Mouse (Mus musculus) retina, postnatal 1 day (tissue): ENCODE measurements around the gene Rassf8.

Experiments used
- DNase-seq: peaks from one replicate; pipeline ENCODE4 v3.0.0-alpha.2; 2012

Rassf8 gene

GRCm38 (mm10) chr6:145781256-145781655, 34.7 kb downstream of the Rassf8 start:
- no peak for DNase-seq

- DNase-seq, result peak; percentile 50
Measured at GRCm38 (mm10) chr6:145781966-145782365, 35.4 kb downstream of the Rassf8 start.

GRCm38 (mm10) chr6:145787311-145787710, 40.8 kb downstream of the Rassf8 start:
- DNase-seq, result no peak

GRCm38 (mm10) chr6:145789738-145790137, 43.2 kb downstream of the Rassf8 start:
- no peak for DNase-seq

DNA sequence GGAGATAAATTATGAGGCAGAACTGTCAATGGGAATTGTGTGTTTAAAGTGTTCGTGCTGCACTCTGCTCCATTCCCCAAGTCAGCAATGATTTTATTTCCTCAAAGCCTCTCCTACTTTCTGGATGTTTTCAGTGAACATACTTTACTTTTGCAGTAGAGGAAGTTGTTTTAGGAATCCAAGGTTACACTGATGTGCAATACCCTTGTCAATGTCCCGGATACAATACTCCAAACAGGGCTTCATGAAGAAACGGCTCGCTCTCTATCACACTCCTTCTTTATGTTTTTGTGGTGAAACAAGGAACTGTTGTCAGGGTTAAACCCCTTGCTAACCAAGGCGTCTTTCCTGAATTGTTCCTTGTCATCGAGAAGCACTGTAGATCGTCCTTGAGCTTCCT, 45.8 kb downstream of the Rassf8 start:
- no peak for DNase-seq

GRCm38 (mm10) chr6:145793109-145793593, 46.6 kb downstream of the Rassf8 start:
- peak; percentile 83 for DNase-seq

- no peak for DNase-seq
Measured at GRCm38 (mm10) chr6:145794671-145795070, 48.1 kb downstream of the Rassf8 start.

DNA sequence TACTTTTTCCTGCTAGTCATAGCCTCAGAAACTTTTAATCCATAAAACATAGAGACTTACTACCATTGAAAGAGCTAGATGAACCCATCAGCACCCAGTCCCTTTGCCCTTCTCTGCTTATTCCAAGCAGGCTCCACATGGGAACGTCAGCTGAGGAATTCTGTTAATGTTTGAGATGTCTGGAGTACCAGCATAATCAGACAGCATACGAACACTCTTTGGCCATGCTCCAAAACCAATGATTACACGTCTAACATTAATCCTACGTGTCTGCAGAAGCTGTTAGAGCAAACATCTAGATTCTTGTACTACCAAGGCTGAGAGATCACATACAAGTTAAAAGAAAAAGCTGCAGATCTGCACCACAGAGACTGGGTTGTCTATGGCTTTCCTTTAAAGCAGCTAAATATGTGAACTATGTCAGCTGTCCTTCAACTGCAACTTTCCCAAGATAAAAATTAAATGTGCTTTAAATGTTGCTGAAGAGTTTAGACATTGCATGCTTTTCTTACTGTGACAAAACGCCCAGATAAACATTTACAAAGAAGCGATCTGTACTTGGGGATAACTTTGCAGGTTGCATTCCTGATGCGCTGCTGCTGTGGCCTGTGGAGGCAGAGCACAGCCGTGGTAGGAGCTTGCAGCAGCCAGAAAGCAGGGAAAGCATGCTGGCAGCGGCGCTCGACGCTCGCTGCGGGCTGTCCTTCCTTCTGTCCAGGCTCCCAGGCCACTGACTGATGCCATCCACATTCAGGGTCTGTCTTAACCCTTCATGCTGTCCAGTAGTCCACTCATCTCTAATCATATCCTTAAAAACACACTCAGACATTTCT, 49.9 kb downstream of the Rassf8 start:
- DNase-seq, result no peak

DNA sequence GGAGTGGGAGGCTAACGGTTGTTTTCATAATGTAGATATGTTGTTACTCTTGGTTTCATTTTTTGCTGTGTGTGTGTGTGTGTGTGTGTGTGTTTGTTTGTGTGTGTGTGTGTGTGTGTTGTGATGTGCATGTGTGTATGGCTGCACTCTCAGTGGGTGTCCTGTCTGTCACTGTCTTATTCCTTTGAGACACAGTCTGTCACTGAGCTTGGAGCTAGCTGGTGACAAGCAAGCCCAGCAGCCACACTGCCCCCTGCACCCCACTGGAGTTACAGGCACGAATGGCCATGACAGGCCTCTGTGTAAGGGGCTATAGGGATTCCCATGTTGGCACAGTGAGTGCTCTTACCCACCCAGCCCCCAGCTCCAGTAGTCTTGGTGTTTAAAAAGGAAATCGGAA, 51.1 kb downstream of the Rassf8 start:
- DNase-seq, result peak; percentile 27

- no peak for DNase-seq
Measured at GRCm38 (mm10) chr6:145801796-145802488, 55.4 kb downstream of the Rassf8 start.

DNA sequence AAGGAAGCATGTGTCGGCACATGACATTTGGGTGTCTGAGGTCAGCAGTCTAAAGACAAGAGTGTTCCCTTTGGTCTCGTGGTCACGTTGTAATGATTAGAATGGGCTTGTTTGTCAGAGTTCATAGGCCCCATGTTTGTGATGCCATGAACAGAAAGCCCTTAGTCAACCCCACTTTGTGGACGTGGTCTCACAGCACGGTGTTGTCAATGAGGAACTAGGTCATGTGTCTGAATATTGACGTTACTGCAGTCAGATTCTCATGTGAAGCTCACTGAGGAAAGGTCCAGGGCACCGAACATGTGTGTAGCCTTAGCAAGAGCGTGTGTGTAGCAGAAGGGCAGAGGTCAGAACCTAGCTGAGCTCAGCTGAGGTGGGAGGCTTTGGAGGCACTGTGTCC, 56.3 kb downstream of the Rassf8 start:
- no peak for DNase-seq

- no peak for DNase-seq
Measured at GRCm38 (mm10) chr6:145804276-145804675, 57.7 kb downstream of the Rassf8 start.

DNA sequence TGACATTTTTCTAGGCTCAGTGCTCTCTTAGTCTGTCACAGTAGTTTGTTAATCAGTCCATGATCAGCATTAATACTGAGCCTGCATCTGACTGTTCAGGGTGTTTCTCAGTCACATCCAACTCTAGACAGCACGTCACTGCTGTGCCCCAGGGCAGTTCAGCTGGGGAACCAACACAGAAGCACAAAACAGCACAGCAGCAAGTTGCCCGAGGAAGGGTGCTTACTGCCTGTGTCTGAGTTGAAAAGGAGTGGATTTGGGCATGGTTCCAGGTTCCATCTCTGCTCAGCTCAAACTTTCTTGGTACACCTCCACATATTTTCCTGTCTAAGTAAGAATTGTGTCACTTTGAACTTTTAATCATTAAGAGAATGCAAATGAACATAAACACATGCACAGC, 60.2 kb downstream of the Rassf8 start:
- no peak for DNase-seq

GRCm38 (mm10) chr6:145807929-145808328, 61.4 kb downstream of the Rassf8 start:
- no peak for DNase-seq

DNA sequence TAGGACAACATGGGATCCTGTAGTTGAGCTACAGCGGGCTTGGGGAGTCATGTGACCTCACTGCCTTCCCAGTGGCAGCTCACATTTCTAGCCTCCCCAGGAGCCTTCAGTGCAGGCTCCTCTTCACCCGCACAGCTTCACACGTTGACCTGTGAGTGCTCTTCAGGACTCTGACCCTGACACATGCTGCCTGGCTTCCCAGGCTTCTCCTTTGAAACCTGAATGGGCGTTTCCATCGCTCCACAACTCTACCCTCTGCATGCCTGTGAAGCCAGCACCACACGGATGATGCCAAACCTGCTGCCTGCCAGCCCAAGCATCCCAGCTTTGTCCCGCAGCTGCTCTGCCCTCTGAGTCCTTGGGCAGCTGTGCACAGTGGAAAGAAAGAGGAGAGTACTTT, 63.0 kb downstream of the Rassf8 start:
- DNase-seq, result no peak

DNA sequence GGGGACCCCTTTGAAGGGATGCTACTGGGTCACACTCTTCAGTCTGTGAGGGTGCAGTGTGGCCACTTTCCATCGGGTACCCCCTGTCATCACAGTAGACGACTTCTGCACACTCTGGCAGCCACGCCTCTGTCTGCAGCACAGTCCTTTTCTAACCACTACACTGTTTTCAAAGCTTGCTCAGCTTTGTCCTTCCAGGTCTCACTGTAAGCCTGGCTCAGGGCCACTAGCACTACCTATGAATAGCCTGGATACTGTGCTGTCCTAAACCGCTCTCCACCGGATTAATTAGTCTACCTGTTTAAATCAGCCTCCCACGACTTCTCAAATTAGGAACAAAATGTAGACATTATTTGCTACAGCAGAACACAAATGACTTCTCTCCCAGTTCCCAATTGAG, 63.5 kb downstream of the Rassf8 start:
- DNase-seq, result no peak

- DNase-seq, result no peak
Measured at GRCm38 (mm10) chr6:145811174-145811573, 64.6 kb downstream of the Rassf8 start.

DNA sequence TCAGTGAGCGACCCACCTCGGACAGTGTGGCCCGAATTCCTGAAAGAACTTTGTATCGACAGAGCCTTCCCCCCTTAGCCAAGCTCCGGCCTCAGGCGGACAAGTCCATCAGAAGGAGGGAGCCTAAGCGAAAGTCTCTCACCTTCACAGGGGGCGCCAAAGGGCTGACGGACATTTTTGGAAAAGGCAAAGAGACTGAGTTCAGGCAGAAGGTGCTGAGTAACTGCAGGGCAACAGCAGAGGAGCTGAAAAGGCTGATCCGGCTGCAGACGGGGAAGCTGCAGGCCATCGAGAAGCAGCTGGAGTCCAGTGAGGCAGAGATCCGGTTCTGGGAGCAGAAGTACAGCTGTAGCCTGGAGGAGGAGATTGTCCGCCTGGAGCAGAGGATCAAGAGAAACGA, 68.7 kb downstream of the Rassf8 start:
- DNase-seq, result no peak

DNA sequence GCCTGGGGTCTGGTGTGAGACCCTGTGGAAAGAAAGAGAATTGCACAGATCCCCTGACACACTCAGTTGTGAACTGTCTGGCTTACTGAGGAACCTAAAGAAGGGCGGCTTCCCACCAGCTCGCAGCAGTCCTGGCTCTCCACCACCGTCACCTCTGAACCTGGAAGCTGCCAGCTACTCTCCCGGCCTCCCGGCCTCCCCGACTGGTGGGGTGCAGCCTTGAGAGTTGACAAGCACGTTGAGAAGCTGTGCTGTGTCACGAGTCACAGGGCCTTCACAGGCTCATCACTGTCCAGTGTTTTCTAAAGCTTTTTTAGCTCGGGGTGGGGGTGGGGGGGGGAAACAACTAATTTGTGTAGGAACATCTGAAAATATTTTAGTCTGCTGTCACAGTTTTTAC, 72.6 kb downstream of the Rassf8 start:
- no peak for DNase-seq

GRCm38 (mm10) chr6:145822218-145822617, 75.7 kb downstream of the Rassf8 start:
- no peak for DNase-seq

DNA sequence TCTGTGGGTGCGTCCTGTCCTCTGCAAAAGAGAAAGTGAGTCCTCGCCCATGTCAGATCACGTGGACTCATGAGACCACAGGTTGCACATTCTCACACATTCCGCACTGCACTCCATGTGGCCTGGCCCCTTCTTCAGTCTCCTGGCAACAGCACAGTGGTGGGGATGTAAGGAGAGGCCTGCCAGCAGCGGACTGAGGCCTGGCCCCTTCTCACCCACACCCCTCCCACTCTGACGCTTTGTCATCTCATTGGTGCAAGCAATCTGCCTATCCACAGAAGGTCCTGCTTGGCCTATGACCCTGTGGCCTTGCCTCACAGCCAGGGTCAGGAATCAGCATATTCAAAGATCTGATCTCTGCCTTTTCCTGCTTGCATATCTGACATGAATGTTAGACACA, 76.6 kb downstream of the Rassf8 start:
- DNase-seq, result peak; percentile 39

DNA sequence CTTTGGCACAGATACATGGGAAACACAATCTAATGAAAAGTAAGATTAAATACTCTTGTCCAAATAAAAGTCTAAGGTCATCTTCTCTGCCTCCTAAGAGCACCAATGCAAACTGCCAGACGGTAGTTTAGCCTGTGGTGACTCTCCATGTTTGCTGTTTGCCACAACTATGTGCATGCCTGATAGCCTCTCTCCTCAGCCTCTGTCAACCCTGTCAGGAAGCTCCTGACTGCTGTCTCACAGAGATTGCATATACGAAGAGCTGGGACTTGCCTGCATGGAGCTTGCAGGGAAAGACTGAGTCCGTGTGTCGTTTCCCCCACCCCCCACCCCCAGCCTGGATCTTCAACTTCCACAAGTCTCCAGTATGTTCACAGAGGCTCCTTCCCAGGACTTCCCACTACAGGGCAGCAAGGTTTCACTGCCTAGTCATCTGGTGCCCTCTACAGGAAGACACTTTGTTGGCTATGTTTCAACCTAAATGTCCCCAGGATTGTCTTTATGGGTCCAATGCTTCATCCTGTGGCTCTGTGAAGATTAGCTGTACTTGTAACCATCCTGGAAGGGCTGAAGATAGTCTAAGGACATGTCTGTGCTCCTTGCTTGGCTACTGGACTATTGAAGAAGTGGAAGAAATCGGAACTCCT, 77.2 kb downstream of the Rassf8 start:
- DNase-seq, result peak; percentile 70

DNA sequence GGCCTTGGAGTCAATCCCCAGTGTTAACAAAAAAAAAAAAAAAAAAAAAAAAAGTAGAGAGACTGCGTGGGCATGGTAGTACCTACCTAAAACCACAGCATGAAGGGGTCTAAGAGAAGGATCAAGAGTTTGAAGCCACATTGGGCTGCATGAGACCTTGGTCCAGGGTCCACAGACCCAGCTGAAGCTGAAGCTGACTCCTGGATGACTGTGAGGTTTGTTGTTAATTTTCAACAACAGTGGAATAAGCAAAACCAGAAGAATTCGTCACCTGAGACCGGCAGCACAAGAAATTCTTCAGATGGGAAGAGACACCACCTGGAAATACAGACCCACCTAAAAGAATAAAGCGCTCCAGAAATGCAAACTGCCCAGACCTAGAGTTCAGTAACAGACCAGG, 79.8 kb downstream of the Rassf8 start:
- no peak for DNase-seq
